8 mouse cellular contexts compared by ENCODE assay signal in genomic region chr6:128845319-128845979, GRCm38 (mm10). TPM values are rescaled to one million over a fixed set of nuclear protein-coding genes. Genes with fewer than 3 reads are reported as not detected.
A peak's percentile ranks its signal among the peaks of the same experiment; 100 is the strongest.
DNase-seq lines count a peak whose midpoint lies in the region; ATAC-seq and TF ChIP-seq lines count a peak whose summit lies in the region.

No protein-coding gene starts in this region.

- no peaks in the 10 kb centered on the region for H3K9me3 ChIP-seq in kidney, embryonic 15.5 days (replicated peaks)

- DNase-seq in A20 (ENCODE audit: low read depth, low spot score), result peak; percentile 96
- DNase-seq in adrenal gland, adult 18-20 months (ENCODE audit: low spot score in 2 of 2), result peak; percentile 82 to 86
- DNase-seq in embryo, embryonic 11.5 days (ENCODE audit: low read depth, low spot score), result peak; percentile 88
- peak; percentile 93 for DNase-seq in heart, adult 8-10 months (ENCODE audit: low spot score)
- peak; percentile 76 for DNase-seq in liver, adult 2 months (ENCODE audit: extremely low read depth, low read depth, low spot score)
- peak; percentile 89 to 96 for DNase-seq in spleen, postnatal 4 days (ENCODE audit: low spot score in 2 of 2)

- no peaks in the 10 kb centered on the region for H3K36me3 ChIP-seq in kidney, embryonic 15.5 days
- H3K36me3 ChIP-seq in liver, adult 2 months (ENCODE audit: control insufficient read depth, insufficient read depth, low read length), result no peaks in the 10 kb centered on the region
- no peaks in the 10 kb centered on the region for H3K36me3 ChIP-seq in myocyte (ENCODE audit: control insufficient read depth, insufficient read depth)

- H3K27ac ChIP-seq in kidney, embryonic 15.5 days, result no peak overlapping the region
- 0 out of 2 replicates have a peak overlapping the region, but pooled peaks have one; percentile 10 for H3K27ac ChIP-seq in liver, adult 2 months (replicated peaks; ENCODE audit: insufficient read depth, low read depth, low read length)

- no peaks in the 10 kb centered on the region for H3K79me2 ChIP-seq in liver, adult 2 months (ENCODE audit: control insufficient read depth, insufficient read depth, low read length)
- H3K79me2 ChIP-seq in myocyte (ENCODE audit: control insufficient read depth, insufficient read depth), result no peaks in the 10 kb centered on the region

- H3K4me3 ChIP-seq in kidney, embryonic 15.5 days (replicated peaks), result 0 out of 2 replicates have a peak overlapping the region, but pooled peaks have one; percentile 11
- H3K4me3 ChIP-seq in liver, adult 2 months (ENCODE audit: insufficient read depth, low read depth, low read length), result no peak overlapping the region
- no peak overlapping the region for H3K4me3 ChIP-seq in myocyte

- TF ChIP-seq POLR2A in liver, adult 2 months (IDR thresholded peaks at IDR 0.05; ENCODE audit: extremely low read depth, insufficient read depth, low read length), result no peak
- no peak for TF ChIP-seq POLR2A in myocyte (IDR thresholded peaks at IDR 0.05; ENCODE audit: insufficient read length, low read depth)

- 44% methylated on average over 7 of the region's 7 CpGs for WGBS in kidney, embryonic 15.5 days
- WGBS in liver, adult 2 months, result 34% methylated on average over 7 of the region's 7 CpGs

- H3ac ChIP-seq in myocyte (ENCODE audit: control insufficient read depth, insufficient read length), result no peak overlapping the region

- 0 out of 2 replicates have a peak, but pooled peaks have one; percentile 5 for ATAC-seq in kidney, embryonic 15.5 days (replicated peaks; ENCODE audit: low FRiP score)

- peaks cover 21% of the 10 kb centered on the region for H3K4me1 ChIP-seq in kidney, embryonic 15.5 days
- H3K4me1 ChIP-seq in liver, adult 2 months (ENCODE audit: control insufficient read depth, insufficient read depth, low read length), result peaks cover 2% of the 10 kb centered on the region; the same call in 1 of the 2 replicates

- no peaks in the 10 kb centered on the region for H3K27me3 ChIP-seq in kidney, embryonic 15.5 days
- no peaks in the 10 kb centered on the region for H3K27me3 ChIP-seq in liver, adult 2 months (ENCODE audit: control insufficient read depth, insufficient read depth, low read length)
- no peaks in the 10 kb centered on the region for H3K27me3 ChIP-seq in myocyte (ENCODE audit: control insufficient read depth, insufficient read depth, insufficient read length)

- no peak overlapping the region for H3K9ac ChIP-seq in kidney, embryonic 15.5 days
- no peak overlapping the region for H3K9ac ChIP-seq in liver, adult 2 months (ENCODE audit: low read depth, low read length)

- H3K4me2 ChIP-seq in kidney, embryonic 15.5 days, result peak overlapping the region; percentile 24; the same call in 1 of the 2 replicates
- H3K4me2 ChIP-seq in myocyte (ENCODE audit: low read depth), result no peak overlapping the region

- peak; percentile 100 for TF ChIP-seq CTCF in liver, adult 2 months (IDR thresholded peaks at IDR 0.05; ENCODE audit: low read depth, low read length)

TF ChIP-seq in myocyte, 11 proteins besides CTCF, POLR2A, EP300 and RAD21:
- TF ChIP-seq REST (IDR thresholded peaks at IDR 0.05; ENCODE audit: insufficient read depth, insufficient read length) (no peak), MYOG (IDR thresholded peaks at IDR 0.05; ENCODE audit: control insufficient read depth in 1 of 3, insufficient read depth in 1 of 3, insufficient read length in 2 of 3, low read depth in 2 of 3) (peak in 1 of 3 experiments; percentile 37), TCF3 (IDR thresholded peaks at IDR 0.05; ENCODE audit: insufficient read length, low read depth) (no peak), MYOD1 (IDR thresholded peaks at IDR 0.05; ENCODE audit: control insufficient read depth in 1 of 3, insufficient read length in 2 of 3, low read depth in 2 of 3) (peak in 2 of 3 experiments; percentile 8 to 42)

RNA-seq across cellular contexts. Expression of gene Klrb1b, which starts 19.3 kb away (rescaled TPM):
- total RNA-seq in adrenal gland, adult 18-20 months (2021), result 1 to 10 TPM in 1 of 2 experiments, under 1 TPM in 1; 0.90 to 1.3 TPM
- not detected for total RNA-seq in heart, adult 8-10 months (2022)
- polyA plus RNA-seq in kidney, embryonic 15.5 days (2015; fragmentation: Nextera tagmentation; extraction: Ambion mirVana), result 0.09 TPM in 1 of 2 replicates, not detected in the other
- total RNA-seq in liver, adult 2 months (2014; rRNA removed), result 0.07 and 0.09 TPM in 2 replicates
- polyA plus RNA-seq in liver, adult 2 months (2012; rRNA removed), result not detected in 2 replicates
- not detected for polyA plus RNA-seq in myocyte (2012; fragmentation: generic; extraction: Trizol)

RNA-seq across cellular contexts. Expression of gene Gm44511, which starts 19.3 kb away (rescaled TPM):
- not detected for total RNA-seq in adrenal gland, adult 18-20 months (2021)
- not detected for total RNA-seq in heart, adult 8-10 months (2022)
- not detected in 2 replicates for polyA plus RNA-seq in kidney, embryonic 15.5 days (2015; fragmentation: Nextera tagmentation; extraction: Ambion mirVana)
- total RNA-seq in liver, adult 2 months (2014; rRNA removed), result 0.37 TPM in 1 of 2 replicates, not detected in the other
- polyA plus RNA-seq in liver, adult 2 months (2012; rRNA removed), result not detected in 2 replicates
- not detected for polyA plus RNA-seq in myocyte (2012; fragmentation: generic; extraction: Trizol)

RNA-seq across cellular contexts. Expression of gene Clec2i, which starts 41.9 kb away (rescaled TPM):
- under 1 TPM; 0.29 to 0.33 TPM for total RNA-seq in adrenal gland, adult 18-20 months (2021)
- total RNA-seq in heart, adult 8-10 months (2022), result under 1 TPM in 1 of 4 experiments, not detected in 3; 0.27 TPM
- polyA plus RNA-seq in kidney, embryonic 15.5 days (2015; fragmentation: Nextera tagmentation; extraction: Ambion mirVana), result 0.15 and 0.16 TPM in 2 replicates
- total RNA-seq in liver, adult 2 months (2014; rRNA removed), result 0.60 and 0.65 TPM in 2 replicates
- 0.07 and 0.10 TPM in 2 replicates for polyA plus RNA-seq in liver, adult 2 months (2012; rRNA removed)
- not detected for polyA plus RNA-seq in myocyte (2012; fragmentation: generic; extraction: Trizol)

RNA-seq across cellular contexts. Expression of gene BC035044, which starts 45.5 kb away (rescaled TPM):
- under 1 TPM in 1 of 2 experiments, not detected in 1; 0.93 TPM for total RNA-seq in adrenal gland, adult 18-20 months (2021)
- under 1 TPM; 0.22 to 0.38 (median 0.25) TPM for total RNA-seq in heart, adult 8-10 months (2022)
- polyA plus RNA-seq in kidney, embryonic 15.5 days (2015; fragmentation: Nextera tagmentation; extraction: Ambion mirVana), result 0.68 TPM in 2 replicates
- total RNA-seq in liver, adult 2 months (2014; rRNA removed), result 1.1 and 3.3 TPM in 2 replicates
- 0.15 and 0.31 TPM in 2 replicates for polyA plus RNA-seq in liver, adult 2 months (2012; rRNA removed)
- not detected for polyA plus RNA-seq in myocyte (2012; fragmentation: generic; extraction: Trizol)

RNA-seq across cellular contexts. Expression of gene Klrb1c, which starts 56.4 kb away (rescaled TPM):
- under 1 TPM; 0.60 to 0.67 TPM for total RNA-seq in adrenal gland, adult 18-20 months (2021)
- under 1 TPM in 3 of 4 experiments, not detected in 1; 0.14 to 0.32 (median 0.31) TPM for total RNA-seq in heart, adult 8-10 months (2022)
- polyA plus RNA-seq in kidney, embryonic 15.5 days (2015; fragmentation: Nextera tagmentation; extraction: Ambion mirVana), result 0.17 and 0.22 TPM in 2 replicates
- total RNA-seq in liver, adult 2 months (2014; rRNA removed), result 0.74 and 1.1 TPM in 2 replicates
- polyA plus RNA-seq in liver, adult 2 months (2012; rRNA removed), result 0.13 and 0.17 TPM in 2 replicates
- not detected for polyA plus RNA-seq in myocyte (2012; fragmentation: generic; extraction: Trizol)
